ENCODE assay signal across 8 mouse cellular contexts in genomic region chr15:100871107-100872011, GRCm38 (mm10). TPM values are rescaled to one million over a fixed set of nuclear protein-coding genes. Genes with fewer than 3 reads are reported as not detected.
A peak's percentile ranks its signal among the peaks of the same experiment; 100 is the strongest.
DNase-seq lines count a peak whose midpoint lies in the region; ATAC-seq and TF ChIP-seq lines count a peak whose summit lies in the region.

No protein-coding gene starts in this region.

- no peak for DNase-seq in kidney, adult 11 months
- DNase-seq in brain, embryonic 14.5 days (ENCODE audit: low read depth) = peak; percentile 43
- DNase-seq in retina, postnatal 1 day = peak; percentile 40
- DNase-seq in urinary bladder, postnatal 10 days (ENCODE audit: low spot score) = no peak
- DNase-seq in gastrocnemius, postnatal 10 days = no peak

- TF ChIP-seq POLR2A in brain, embryonic 14.5 days (IDR thresholded peaks at IDR 0.05; ENCODE audit: borderline replicate concordance, extremely low read depth, insufficient read depth, insufficient read length, poor library complexity, severe bottlenecking) = no peak

- no peak for TF ChIP-seq CTCF in brain, embryonic 14.5 days (IDR thresholded peaks at IDR 0.05; ENCODE audit: borderline replicate concordance, extremely low read depth, insufficient read depth, insufficient read length)

- WGBS in kidney, embryonic 16.5 days = 1% methylated on average over 53 of the region's 53 CpGs
- WGBS in embryonic facial prominence, embryonic 13.5 days = 1% methylated on average over 51 of the region's 53 CpGs
- under 1% methylated on average over 48 of the region's 53 CpGs for WGBS in limb, embryonic 12.5 days

- H3K4me3 ChIP-seq in kidney, embryonic 16.5 days (ENCODE audit: low read length) = peak overlapping the region; percentile 76
- peak overlapping the region; percentile 78 for H3K4me3 ChIP-seq in embryonic facial prominence, embryonic 13.5 days
- H3K4me3 ChIP-seq in limb, embryonic 12.5 days (replicated peaks) = peak overlapping the region; percentile 82

- peak overlapping the region; percentile 78 for H3K4me2 ChIP-seq in kidney, embryonic 16.5 days (replicated peaks; ENCODE audit: low read depth, low read length)
- H3K4me2 ChIP-seq in embryonic facial prominence, embryonic 13.5 days = peak overlapping the region; percentile 93
- peak overlapping the region; percentile 89 for H3K4me2 ChIP-seq in limb, embryonic 12.5 days

- no peaks in the 10 kb centered on the region for H3K36me3 ChIP-seq in kidney, embryonic 16.5 days (ENCODE audit: insufficient read depth, low read length)
- no peaks in the 10 kb centered on the region for H3K36me3 ChIP-seq in embryonic facial prominence, embryonic 13.5 days
- H3K36me3 ChIP-seq in limb, embryonic 12.5 days = no peaks in the 10 kb centered on the region

- H3K27ac ChIP-seq in kidney, embryonic 16.5 days (ENCODE audit: low read length) = peak overlapping the region; percentile 37; the same call in 1 of the 2 replicates
- no peak overlapping the region for H3K27ac ChIP-seq in embryonic facial prominence, embryonic 13.5 days
- H3K27ac ChIP-seq in limb, embryonic 12.5 days = no peak overlapping the region

- peaks cover 5% of the 10 kb centered on the region; the same call in 1 of the 2 replicates for H3K9me3 ChIP-seq in kidney, embryonic 16.5 days (ENCODE audit: low read length)
- H3K9me3 ChIP-seq in embryonic facial prominence, embryonic 13.5 days = no peaks in the 10 kb centered on the region
- 0 out of 2 replicates have a peak, but pooled peaks cover 5% of the 10 kb centered on the region for H3K9me3 ChIP-seq in limb, embryonic 12.5 days

- H3K27me3 ChIP-seq in kidney, embryonic 16.5 days (ENCODE audit: insufficient read depth, low read length) = peaks cover 39% of the 10 kb centered on the region
- peaks cover 43% of the 10 kb centered on the region for H3K27me3 ChIP-seq in embryonic facial prominence, embryonic 13.5 days
- peaks cover 48% of the 10 kb centered on the region for H3K27me3 ChIP-seq in limb, embryonic 12.5 days

- peak; percentile 50 for ATAC-seq in kidney, embryonic 16.5 days (ENCODE audit: low FRiP score, low TSS enrichment)
- no peak for ATAC-seq in embryonic facial prominence, embryonic 13.5 days (ENCODE audit: insufficient number of reproducible peaks, insufficient read depth, low FRiP score, low TSS enrichment, low read depth)
- ATAC-seq in limb, embryonic 12.5 days (ENCODE audit: insufficient number of reproducible peaks, insufficient read depth, low FRiP score, low TSS enrichment, low read depth) = peak; percentile 40; the same call in 1 of the 2 replicates

- H3K4me1 ChIP-seq in kidney, embryonic 16.5 days (ENCODE audit: insufficient read depth, low read length) = peaks cover 14% of the 10 kb centered on the region; the same call in 1 of the 2 replicates
- H3K4me1 ChIP-seq in embryonic facial prominence, embryonic 13.5 days = peaks cover 26% of the 10 kb centered on the region
- peaks cover 11% of the 10 kb centered on the region for H3K4me1 ChIP-seq in limb, embryonic 12.5 days (replicated peaks)

- H3K9ac ChIP-seq in kidney, embryonic 16.5 days (replicated peaks; ENCODE audit: low read length) = peak overlapping the region; percentile 84
- H3K9ac ChIP-seq in embryonic facial prominence, embryonic 13.5 days = peak overlapping the region; percentile 81
- H3K9ac ChIP-seq in limb, embryonic 12.5 days (replicated peaks) = peak overlapping the region; percentile 81

RNA-seq across cellular contexts. Expression of gene Scn8a, which starts 1.7 kb away (rescaled TPM):
- 8.1 and 8.2 TPM in 2 replicates for polyA plus RNA-seq in kidney, embryonic 16.5 days (2015; fragmentation: Nextera tagmentation; extraction: Ambion mirVana)
- polyA plus RNA-seq in brain, embryonic 14.5 days (2012; rRNA removed) = 31.5 and 38.3 TPM in 2 replicates
- polyA plus RNA-seq in embryonic facial prominence, embryonic 13.5 days (2015; fragmentation: Nextera tagmentation; extraction: Ambion mirVana) = 8.2 and 8.6 TPM in 2 replicates
- 7.7 and 9.1 TPM in 2 replicates for polyA plus RNA-seq in limb, embryonic 12.5 days (2016; fragmentation: Nextera tagmentation; extraction: Ambion mirVana)
- under 1 TPM; 0.72 to 0.92 TPM for total RNA-seq in gastrocnemius, postnatal 10 days (2021)

Comparison
In these comparisons a context has a peak if more than half of its experiments do, and no peak if none do; other contexts are left out.
1. DNase-seq: peak in brain, embryonic 14.5 days (single experiment) and retina, postnatal 1 day (single experiment); none in kidney, adult 11 months (single experiment), urinary bladder, postnatal 10 days (single experiment) and gastrocnemius, postnatal 10 days (single experiment).
2. Peak in every context shown above with its lines, with median percentiles within 50 percentile points of each other: H3K4me2 ChIP-seq, H3K4me3 ChIP-seq and H3K9ac ChIP-seq.